Mouse (Mus musculus): ENCODE measurements around the gene Fam189b.

Gene Fam189b

GRCm38 (mm10) chr3:89165268-89165870 lies 17.6 kb upstream of the Fam189b start:
- in situ Hi-C loops (cut with MseI, MboI): no loop called here

- in situ Hi-C loops (cut with MseI, MboI): no loop called here
Observed at GRCm38 (mm10) chr3:89166945-89167344, 16.0 kb upstream of the Fam189b start.

GRCm38 (mm10) chr3:89174844-89175243 lies 8.1 kb upstream of the Fam189b start:
- in situ Hi-C loops (cut with MseI, MboI): no loop called here

- in situ Hi-C loops (cut with MseI, MboI): no loop called here
Observed at GRCm38 (mm10) chr3:89175544-89175943, 7.4 kb upstream of the Fam189b start.

- in situ Hi-C loops (cut with MseI, MboI): no loop called here
Observed at GRCm38 (mm10) chr3:89176421-89176820, 6.5 kb upstream of the Fam189b start.

- in situ Hi-C loops (cut with MseI, MboI): no loop called here
Observed at GRCm38 (mm10) chr3:89177242-89178106, 5.5 kb upstream of the Fam189b start, which contains the start of gene Scamp3. Gene Scamp3, plus strand, starts transcription at chr3:89177473.

GRCm38 (mm10) chr3:89178107-89178385 lies 4.9 kb upstream of the Fam189b start:
- in situ Hi-C loops (cut with MseI, MboI): no loop called here

GRCm38 (mm10) chr3:89179056-89179455 lies 3.9 kb upstream of the Fam189b start:
- in situ Hi-C loops (cut with MseI, MboI): no loop called here

GRCm38 (mm10) chr3:89181749-89182500 lies 1.0 kb upstream of the Fam189b start:
- in situ Hi-C loops (cut with MseI, MboI): no loop called here

- in situ Hi-C loops (cut with MseI, MboI): no loop called here
Observed at GRCm38 (mm10) chr3:89182531-89183057, 349 bp upstream of the Fam189b start.

- in situ Hi-C loops (cut with MseI, MboI): no loop called here
Observed at GRCm38 (mm10) chr3:89183959-89184315, 994 bp downstream of the Fam189b start.

GRCm38 (mm10) chr3:89187197-89187596 lies 4.3 kb downstream of the Fam189b start:
- in situ Hi-C loops (cut with MseI, MboI): no loop called here

- in situ Hi-C loops (cut with MseI, MboI): no loop called here
Observed at GRCm38 (mm10) chr3:89187690-89188477, 4.9 kb downstream of the Fam189b start.

- in situ Hi-C loops (cut with MseI, MboI): no loop called here
Observed at GRCm38 (mm10) chr3:89188478-89188875, 5.5 kb downstream of the Fam189b start.

- in situ Hi-C loops (cut with MseI, MboI): no loop called here
Observed at GRCm38 (mm10) chr3:89190436-89190835, 7.5 kb downstream of the Fam189b start.

- in situ Hi-C loops (cut with MseI, MboI): no loop called here
Observed at GRCm38 (mm10) chr3:89193351-89193750, 10.4 kb downstream of the Fam189b start.

- in situ Hi-C loops (cut with MseI, MboI): no loop called here
Observed at GRCm38 (mm10) chr3:89193853-89194252, 10.9 kb downstream of the Fam189b start.

- in situ Hi-C loops (cut with MseI, MboI): no loop called here
Observed at GRCm38 (mm10) chr3:89195979-89196877, 13.3 kb downstream of the Fam189b start.

GRCm38 (mm10) chr3:89199839-89200238 lies 16.9 kb downstream of the Fam189b start:
- in situ Hi-C loops (cut with MseI, MboI): no loop called here
